Mouse (Mus musculus): ENCODE measurements around the gene Abhd12. TPM values are rescaled to one million over a fixed set of nuclear protein-coding genes. Genes with fewer than 3 reads are reported as not detected.
"Not testable (repeated sequence)": the region's sequence is repeated elsewhere in the genome, so short reads cannot be mapped to it uniquely, and the experiment has no call there.

The Abhd12 gene
- 10 to 100 TPM; 72.8 to 74.0 TPM for total RNA-seq (2021)
- long read RNA-seq, experiment 1, transcript Abhd12-201 (13 exons, 1,999 nt): major isoform, 56 of 63 reads
- long read RNA-seq, experiment 1, partial matches to known transcripts: 2 of 63 reads
- long read RNA-seq, experiment 1, other reads (novel, unspliced or antisense): 4 of 63 reads
- long read RNA-seq, experiment 2, transcript Abhd12-201 (13 exons, 1,999 nt): major isoform, 127 of 142 reads
- long read RNA-seq, experiment 2, partial matches to known transcripts: 5 of 142 reads
- long read RNA-seq, experiment 2, other reads (novel, unspliced or antisense): 9 of 142 reads

GRCm38 (mm10) chr2:150904272-150904935 lies at the start of gene Abhd12:
Gene Abhd12 (minus strand): TSS chr2:150904741.
- DNase-seq (ENCODE audit: low spot score in 2 of 2): peak; percentile 98 to 99

GRCm38 (mm10) chr2:150951201-150951600 lies 46.7 kb upstream of the Abhd12 start:
- DNase-seq (ENCODE audit: low spot score in 2 of 2): no peak

GRCm38 (mm10) chr2:150950056-150950455 lies 45.5 kb upstream of the Abhd12 start:
- DNase-seq (ENCODE audit: low spot score in 2 of 2): no peak

- no peak for DNase-seq (ENCODE audit: low spot score in 2 of 2)
Measured at GRCm38 (mm10) chr2:150949652-150950051, 45.1 kb upstream of the Abhd12 start.

- no peak for DNase-seq (ENCODE audit: low spot score in 2 of 2)
Measured at GRCm38 (mm10) chr2:150948786-150949185, 44.2 kb upstream of the Abhd12 start.

- not testable (repeated sequence) for DNase-seq (ENCODE audit: low spot score in 2 of 2)
Measured at GRCm38 (mm10) chr2:150947880-150948611, 43.5 kb upstream of the Abhd12 start.

- DNase-seq (ENCODE audit: low spot score in 2 of 2): not testable (repeated sequence)
Measured at GRCm38 (mm10) chr2:150947341-150947740, 42.8 kb upstream of the Abhd12 start.

GRCm38 (mm10) chr2:150944017-150944416 lies 39.5 kb upstream of the Abhd12 start:
- no peak for DNase-seq (ENCODE audit: low spot score in 2 of 2)

GRCm38 (mm10) chr2:150934659-150935058 lies 30.1 kb upstream of the Abhd12 start:
- DNase-seq (ENCODE audit: low spot score in 2 of 2): no peak

- no peak for DNase-seq (ENCODE audit: low spot score in 2 of 2)
Measured at GRCm38 (mm10) chr2:150933482-150933881, 28.9 kb upstream of the Abhd12 start.

GRCm38 (mm10) chr2:150930806-150931205 lies 26.3 kb upstream of the Abhd12 start:
- no peak for DNase-seq (ENCODE audit: low spot score in 2 of 2)

- DNase-seq (ENCODE audit: low spot score in 2 of 2): no peak
Measured at GRCm38 (mm10) chr2:150929156-150929555, 24.6 kb upstream of the Abhd12 start.

GRCm38 (mm10) chr2:150927038-150927720 lies 22.6 kb upstream of the Abhd12 start:
- peak in 1 of 2 experiments; percentile 16 for DNase-seq (ENCODE audit: low spot score in 2 of 2)

- DNase-seq (ENCODE audit: low spot score in 2 of 2): no peak
Measured at GRCm38 (mm10) chr2:150923505-150923904, 19.0 kb upstream of the Abhd12 start.

- no peak for DNase-seq (ENCODE audit: low spot score in 2 of 2)
Measured at GRCm38 (mm10) chr2:150923026-150923425, 18.5 kb upstream of the Abhd12 start.

- no peak for DNase-seq (ENCODE audit: low spot score in 2 of 2)
Measured at GRCm38 (mm10) chr2:150922165-150922564, 17.6 kb upstream of the Abhd12 start.

GRCm38 (mm10) chr2:150921697-150922096 lies 17.2 kb upstream of the Abhd12 start:
- no peak for DNase-seq (ENCODE audit: low spot score in 2 of 2)

- DNase-seq (ENCODE audit: low spot score in 2 of 2): no peak
Measured at GRCm38 (mm10) chr2:150920543-150920942, 16.0 kb upstream of the Abhd12 start.

- DNase-seq (ENCODE audit: low spot score in 2 of 2): no peak
Measured at GRCm38 (mm10) chr2:150918720-150919119, 14.2 kb upstream of the Abhd12 start.

GRCm38 (mm10) chr2:150915786-150916185 lies 11.2 kb upstream of the Abhd12 start:
- no peak for DNase-seq (ENCODE audit: low spot score in 2 of 2)

GRCm38 (mm10) chr2:150914781-150915515 lies 10.4 kb upstream of the Abhd12 start:
- no peak for DNase-seq (ENCODE audit: low spot score in 2 of 2)

Measured in adrenal gland, adult 18-20 months (tissue).